Mouse (Mus musculus) ES-Bruce4 (cell line): ENCODE results near the gene AW822073. TPM values are rescaled to one million over a fixed set of nuclear protein-coding genes. Genes with fewer than 3 reads are reported as not detected.
"Not testable (repeated sequence)": the region's sequence is repeated elsewhere in the genome, so short reads cannot be mapped to it uniquely, and the experiment has no call there.

Experiments
- H3K27ac ChIP-seq: 2 replicates; pipeline ENCODE4 v1.5.1; 2012; ENCODE audit warnings: low read length, inconsistent platforms; ENCODE audit not compliant: insufficient read depth
- H3K27me3 ChIP-seq: 2 replicates; pipeline ENCODE4 v1.6.1; 2012; ENCODE audit warnings: mild to moderate bottlenecking, low read length, inconsistent platforms; ENCODE audit not compliant: control insufficient read depth, poor library complexity, insufficient read depth, severe bottlenecking
- H3K36me3 ChIP-seq: 2 replicates; pipeline ENCODE4 v1.6.1; 2012; ENCODE audit warnings: inconsistent platforms, mild to moderate bottlenecking, low read length, moderate library complexity; ENCODE audit not compliant: control insufficient read depth, poor library complexity, insufficient read depth, severe bottlenecking
- H3K4me1 ChIP-seq: one replicate; pipeline ENCODE4 v1.8.1; 2011; ENCODE audit warnings: low read length; ENCODE audit not compliant: control insufficient read depth, insufficient read depth
- H3K4me3 ChIP-seq: 2 replicates; pipeline ENCODE4 v1.5.1; 2011; ENCODE audit warnings: low read depth, mild to moderate bottlenecking, low read length
- H3K9ac ChIP-seq: 2 replicates; pipeline ENCODE4 v1.6.1; 2012; ENCODE audit warnings: low read depth, mild to moderate bottlenecking, inconsistent platforms; ENCODE audit not compliant: poor library complexity, severe bottlenecking
- H3K9me3 ChIP-seq: replicated peaks from 2 replicates; pipeline ENCODE4 v1.6.1; 2012; ENCODE audit warnings: mild to moderate bottlenecking, low read length, inconsistent platforms; ENCODE audit not compliant: control insufficient read depth, poor library complexity, insufficient read depth, severe bottlenecking
- CTCF ChIP-seq: IDR thresholded peaks from one replicate; pipeline ENCODE4 v1.8.1; 2011; ENCODE audit warnings: low read depth, low read length
- EP300 ChIP-seq: IDR thresholded peaks from 2 replicates; pipeline ENCODE4 v1.6.1; 2011; ENCODE audit warnings: low read depth, low read length; ENCODE audit not compliant: insufficient read depth
- POLR2A ChIP-seq: IDR thresholded peaks from one replicate; pipeline ENCODE4 v1.8.1; 2011; ENCODE audit warnings: low read length; ENCODE audit not compliant: insufficient read depth
- polyA plus RNA-seq: library from polyadenylated mRNA; stranded (reverse); fragments of >200 nt; gene quantifications from 2 replicates; pipeline ENCODE4 v1.2.4, GENCODE M21; 2011; ENCODE audit warnings: low read depth; ENCODE audit not compliant: missing spikeins, insufficient read depth, insufficient read length

AW822073 gene
- polyA plus RNA-seq, 1 experiment = not detected

DNA sequence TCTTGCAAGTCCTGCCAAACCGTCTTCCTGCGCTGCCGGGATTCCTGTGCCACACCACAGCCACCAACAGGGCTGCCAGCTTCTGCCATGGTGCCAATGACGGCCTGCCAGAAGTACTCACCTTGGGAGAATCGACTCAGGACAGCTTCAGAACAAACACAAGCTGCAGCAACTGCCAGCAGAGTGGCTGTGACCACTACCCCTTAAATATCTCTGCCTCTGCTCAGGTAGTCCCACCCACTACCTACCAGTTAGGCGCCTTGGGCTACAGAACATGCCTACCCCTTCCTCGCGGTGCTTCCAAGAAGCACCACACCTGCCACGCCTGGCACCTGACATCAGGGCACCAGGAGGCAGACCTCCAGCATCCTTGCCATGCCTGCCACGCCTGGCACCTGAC is 11.9 kb upstream of the AW822073 start, which contains the start of gene Gm4981:
Gm4981 (minus strand) TSS at position 89 of the 400 bp plus-strand sequence.
- no peaks in the 10 kb centered on the region for H3K4me1 ChIP-seq
- no peaks in the 10 kb centered on the region for H3K36me3 ChIP-seq
- H3K9ac ChIP-seq = no peak within 1 kb of the TSS
- no peak within 1 kb of the TSS for H3K4me3 ChIP-seq
- H3K9me3 ChIP-seq = peaks cover 5% of the 10 kb centered on the region; the same call in 1 of the 2 replicates
- no peaks in the 10 kb centered on the region for H3K27me3 ChIP-seq
- TF ChIP-seq POLR2A (no peak), EP300 (no peak), CTCF (no peak)
- no peak within 1 kb of the TSS for H3K27ac ChIP-seq

DNA sequence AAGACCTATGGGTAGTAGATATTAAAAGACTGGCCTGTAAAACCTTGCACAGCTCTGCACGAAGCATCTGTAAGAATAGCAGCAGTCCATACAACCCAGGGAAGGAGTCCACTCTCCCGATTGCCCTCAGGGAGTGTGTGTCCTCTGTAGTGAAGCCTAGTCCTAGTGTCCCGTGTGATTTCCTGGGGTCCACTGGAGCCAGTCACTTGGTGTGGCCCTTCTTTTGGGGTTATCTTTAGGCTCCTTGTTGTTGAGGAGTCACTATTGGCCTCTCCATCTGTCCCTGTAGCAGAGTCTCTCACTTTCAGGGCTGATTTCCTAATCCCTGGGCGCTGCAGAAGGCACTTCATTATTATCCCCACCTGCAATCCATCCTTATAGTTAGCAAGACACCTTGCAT is 10.3 kb upstream of the AW822073 start:
- H3K4me3 ChIP-seq, H3K36me3 ChIP-seq, H3K9ac ChIP-seq, H3K9me3 ChIP-seq, H3K27me3 ChIP-seq, H3K4me1 ChIP-seq, H3K27ac ChIP-seq: not testable (repeated sequence)

DNA sequence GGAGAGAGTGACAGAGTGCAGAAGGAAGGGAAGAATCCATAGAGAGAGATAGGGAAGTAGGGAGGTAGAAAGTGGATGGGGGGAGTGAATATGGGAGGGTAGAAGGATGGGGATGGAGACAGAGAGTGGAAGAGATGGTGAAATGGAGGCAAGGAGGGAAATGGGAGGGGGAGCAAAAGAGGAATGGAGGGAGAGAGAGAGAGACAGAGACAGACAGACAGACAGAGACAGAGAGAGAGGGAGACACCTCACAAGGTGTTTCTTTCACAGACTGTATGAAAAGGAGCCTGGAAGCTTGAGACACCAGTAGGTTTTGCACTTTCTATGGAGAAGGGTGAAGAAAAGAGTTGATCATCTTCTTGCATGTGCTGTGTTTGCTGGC is 9.0 kb upstream of the AW822073 start:
- not testable (repeated sequence) for H3K4me1 ChIP-seq, H3K36me3 ChIP-seq, H3K9me3 ChIP-seq, H3K27me3 ChIP-seq, H3K27ac ChIP-seq, H3K9ac ChIP-seq, H3K4me3 ChIP-seq

DNA sequence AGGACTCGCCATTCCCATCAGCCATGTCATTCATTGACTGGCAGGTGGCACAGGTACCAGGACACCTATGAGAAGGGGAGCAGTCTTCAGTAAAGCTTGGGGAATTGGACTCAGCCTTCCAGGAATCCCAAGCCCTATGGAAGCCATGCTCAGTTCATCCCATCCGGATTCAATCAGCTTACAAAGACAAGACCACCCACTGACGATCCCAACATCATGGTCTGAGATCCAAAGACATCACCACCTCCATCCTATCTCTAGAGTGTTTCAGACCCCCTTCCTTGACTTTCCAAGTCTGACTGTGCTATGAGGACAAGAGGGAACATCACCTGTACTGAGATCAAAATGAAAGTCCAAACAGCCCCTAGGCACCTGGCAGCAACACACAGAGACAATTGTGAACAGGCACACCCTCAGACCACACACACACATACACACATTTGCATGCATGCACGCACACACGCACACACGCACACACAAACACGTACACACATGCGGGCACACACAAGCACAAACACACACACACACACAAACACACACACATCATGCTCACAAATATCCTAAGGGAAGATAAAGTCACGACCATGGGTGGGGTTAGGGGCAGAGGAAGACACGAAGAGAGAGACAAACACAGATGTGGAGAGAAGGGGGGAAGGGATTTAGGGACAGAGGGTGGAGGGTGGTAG is 8.5 kb upstream of the AW822073 start:
- H3K27me3 ChIP-seq, H3K9me3 ChIP-seq, H3K9ac ChIP-seq, H3K27ac ChIP-seq, H3K36me3 ChIP-seq, H3K4me1 ChIP-seq, H3K4me3 ChIP-seq: not testable (repeated sequence)

DNA sequence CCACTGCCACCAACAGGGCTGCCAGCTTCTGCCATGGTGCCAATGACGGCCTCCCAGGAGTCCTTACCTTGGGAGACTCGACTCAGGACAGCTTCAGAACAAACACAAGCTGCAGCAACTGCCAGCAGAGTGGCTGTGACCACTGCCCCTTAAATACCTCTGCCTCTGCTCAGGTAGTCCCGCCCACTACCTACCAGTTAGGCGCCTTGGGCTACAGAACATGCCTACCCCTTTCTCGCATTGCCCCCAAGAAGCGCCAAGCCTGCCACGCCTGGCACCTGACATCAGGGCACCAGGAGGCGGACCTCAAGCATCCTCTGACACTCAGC is 7.9 kb upstream of the AW822073 start, which contains the start of gene Duxf3:
Duxf3 (minus strand) TSS at position 35 of the 329 bp plus-strand sequence.
- H3K9ac ChIP-seq, H3K4me3 ChIP-seq, H3K27ac ChIP-seq, H3K27me3 ChIP-seq, H3K9me3 ChIP-seq, H3K36me3 ChIP-seq, H3K4me1 ChIP-seq: not testable (repeated sequence)

DNA sequence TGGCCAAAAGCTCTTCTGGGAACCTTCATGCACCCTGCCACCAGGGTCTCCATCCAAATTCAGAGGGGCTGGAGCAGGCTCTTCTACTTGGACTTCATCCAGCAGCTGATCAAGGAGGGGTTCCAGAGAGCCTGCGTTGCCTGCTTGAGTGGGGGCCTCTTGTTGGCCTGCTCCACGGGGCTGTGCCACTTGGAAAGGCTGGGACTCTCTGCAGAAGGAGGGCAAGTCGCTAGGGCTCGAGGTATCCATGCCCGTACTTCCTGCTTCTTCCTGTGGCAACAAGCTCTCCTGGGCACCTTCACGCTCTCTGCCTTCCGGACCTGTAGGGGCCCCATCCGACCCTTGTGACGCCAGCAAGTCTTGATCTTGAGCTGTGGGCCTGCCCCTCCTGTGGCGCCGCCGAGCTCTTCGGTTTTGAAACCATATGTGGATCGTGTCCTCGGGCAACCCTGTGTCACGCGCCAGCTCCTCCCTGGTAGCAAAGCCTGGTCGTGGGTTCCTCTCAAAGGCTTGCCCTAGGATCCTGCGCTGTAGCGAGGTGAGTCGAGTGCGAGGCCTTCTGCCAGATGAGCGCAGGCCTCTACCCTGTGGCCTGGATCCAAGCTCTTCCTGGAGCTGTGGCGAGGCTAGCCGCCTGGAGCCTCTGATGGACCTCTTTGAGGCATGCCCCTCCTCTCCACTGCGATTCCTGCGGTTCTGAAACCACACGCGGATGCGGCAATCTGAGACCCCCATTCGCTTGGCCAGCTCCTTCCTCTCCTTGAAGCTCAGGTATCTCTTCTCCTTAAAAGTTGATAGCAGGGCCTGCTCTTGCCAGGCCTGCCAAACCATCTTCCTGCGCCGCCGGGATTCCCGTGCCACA is 7.3 kb upstream of the AW822073 start:
- H3K27ac ChIP-seq, H3K9ac ChIP-seq, H3K4me3 ChIP-seq, H3K27me3 ChIP-seq, H3K36me3 ChIP-seq, H3K4me1 ChIP-seq, H3K9me3 ChIP-seq: not testable (repeated sequence)

DNA sequence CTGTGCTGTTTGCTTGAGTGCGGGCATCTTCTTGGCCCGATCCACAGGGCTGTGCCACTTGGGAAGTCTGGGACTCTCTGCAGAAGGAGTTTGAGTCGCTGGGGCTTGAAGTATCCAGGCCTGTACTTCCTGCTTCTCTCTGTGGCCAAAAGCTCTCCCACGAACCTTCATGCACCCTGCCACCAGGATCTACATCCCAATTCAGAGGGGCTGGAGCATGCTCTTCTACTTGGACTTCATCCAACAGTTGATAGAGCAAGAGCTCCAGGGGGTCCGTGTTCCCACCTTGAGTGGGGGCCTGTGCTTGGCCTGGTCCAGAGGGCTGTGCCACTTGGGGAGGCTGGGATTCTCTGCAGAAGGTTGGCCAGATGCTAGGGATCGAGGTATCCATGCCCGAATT is 6.4 kb upstream of the AW822073 start:
- not testable (repeated sequence) for H3K27ac ChIP-seq, H3K4me3 ChIP-seq, H3K27me3 ChIP-seq, H3K9me3 ChIP-seq, H3K36me3 ChIP-seq, H3K9ac ChIP-seq, H3K4me1 ChIP-seq

DNA sequence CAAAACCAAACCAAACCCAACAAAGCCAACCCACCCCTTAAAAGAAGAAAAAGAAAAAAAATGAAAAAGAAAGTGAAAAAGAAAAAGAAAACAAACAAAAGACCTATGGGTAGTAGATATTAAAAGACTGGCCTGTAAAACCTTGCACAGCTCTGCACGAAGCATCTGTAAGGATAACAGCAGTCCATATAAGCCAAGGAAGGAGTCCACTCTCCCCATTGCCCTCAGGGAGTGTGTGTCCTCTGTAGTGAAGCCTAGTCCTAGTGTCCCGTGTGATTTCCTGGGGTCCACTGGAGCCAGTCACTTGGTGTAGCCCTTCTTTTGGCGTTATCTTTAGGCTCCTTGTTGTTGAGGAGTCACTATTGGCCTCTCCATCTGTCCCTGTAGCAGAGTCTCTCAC is 5.3 kb upstream of the AW822073 start:
- not testable (repeated sequence) for H3K36me3 ChIP-seq, H3K27ac ChIP-seq, H3K9me3 ChIP-seq, H3K4me3 ChIP-seq, H3K27me3 ChIP-seq, H3K9ac ChIP-seq, H3K4me1 ChIP-seq

DNA sequence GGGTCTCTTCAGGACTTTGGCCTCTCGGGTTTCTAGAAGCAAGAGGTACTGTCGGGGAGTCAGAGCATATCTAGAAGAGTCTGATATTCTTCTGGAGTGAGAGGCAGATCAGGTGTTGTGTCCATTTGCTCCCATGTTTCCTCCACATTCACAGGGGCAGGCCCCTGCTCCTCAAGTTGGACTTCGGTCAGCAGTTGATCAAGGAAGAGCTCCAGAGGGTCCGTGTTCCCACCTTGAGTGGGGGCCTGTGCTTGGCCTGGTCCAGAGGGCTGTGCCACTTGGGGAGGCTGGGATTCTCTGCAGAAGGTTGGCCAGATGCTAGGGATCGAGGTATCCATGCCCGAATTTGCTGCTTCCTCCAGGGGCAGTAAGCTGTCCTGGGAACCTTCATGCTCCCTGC is 3.1 kb upstream of the AW822073 start:
- H3K4me1 ChIP-seq, H3K27ac ChIP-seq, H3K27me3 ChIP-seq, H3K9me3 ChIP-seq, H3K36me3 ChIP-seq, H3K9ac ChIP-seq, H3K4me3 ChIP-seq: not testable (repeated sequence)
